Mouse (Mus musculus): ENCODE measurements around the gene Ltbp3.

The Ltbp3 gene

GRCm38 (mm10) chr19:5740320-5741317, at the start of gene Ltbp3:
Gene Ltbp3, plus strand, starts transcription at chr19:5740904.
- no peak for DNase-seq (ENCODE audit: low read depth in 1 of 2, low spot score in 2 of 2)

DNA sequence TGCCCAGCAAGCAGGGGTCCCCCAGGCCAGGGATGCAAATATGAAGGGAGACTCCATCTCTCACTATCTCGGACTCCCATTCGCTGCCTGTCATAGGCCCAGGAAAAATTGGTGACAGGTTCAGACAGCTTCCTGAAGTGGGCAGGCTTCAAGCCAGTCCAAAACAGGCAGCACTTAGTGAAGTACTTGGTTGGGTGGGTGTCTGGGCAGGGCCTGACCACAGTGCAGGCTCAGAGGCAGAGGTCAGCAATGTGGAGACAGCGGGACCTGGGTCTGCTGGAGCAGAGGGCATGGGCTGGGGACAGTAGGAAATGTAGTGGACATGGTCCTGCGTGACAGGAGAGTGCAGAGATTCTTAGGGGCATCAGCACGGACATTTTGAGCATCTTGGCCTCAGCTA, 49.1 kb upstream of the Ltbp3 start:
- DNase-seq (ENCODE audit: low read depth in 1 of 2, low spot score in 2 of 2): no peak

DNA sequence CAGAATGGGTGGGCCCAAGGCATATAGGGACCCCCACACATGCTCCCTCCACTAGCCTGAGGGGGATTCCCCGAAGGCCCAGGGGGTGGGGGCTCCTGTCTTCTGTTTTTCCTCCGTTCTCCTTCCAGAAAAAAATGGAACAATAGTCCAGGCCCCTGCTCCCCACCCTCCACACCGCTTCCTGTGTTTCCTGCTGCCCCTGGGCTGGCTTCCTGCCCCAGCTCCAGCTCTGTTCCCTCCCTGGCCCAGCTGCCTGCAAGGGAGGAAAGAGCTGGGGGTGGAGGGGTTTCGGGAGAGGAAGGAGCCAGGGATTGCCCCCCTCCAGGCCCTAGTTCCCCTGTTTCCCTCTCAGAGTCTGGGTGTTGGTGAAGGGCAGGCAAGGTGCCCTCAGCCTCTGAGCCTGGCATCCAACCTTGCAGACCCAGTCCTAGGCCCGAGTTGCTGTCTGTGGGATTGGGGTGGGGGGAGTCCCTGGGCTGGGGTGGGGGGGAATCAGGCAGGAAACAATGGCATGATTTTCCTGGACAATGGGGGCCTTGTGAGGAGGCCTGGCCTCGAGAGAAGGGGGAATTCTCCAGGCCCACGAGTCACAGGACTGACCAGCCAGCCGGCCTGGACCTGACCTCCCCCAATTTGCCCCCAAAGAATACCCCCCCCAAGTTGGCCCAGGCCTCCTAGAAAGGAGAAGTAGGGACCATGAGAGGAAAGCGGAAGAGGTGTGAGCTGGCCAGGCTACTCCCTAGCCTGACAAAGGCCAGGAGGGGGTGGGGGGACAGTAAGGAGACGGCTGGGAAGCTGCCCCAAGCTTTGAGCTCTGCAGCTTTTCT, 48.4 kb upstream of the Ltbp3 start:
- peak in 1 of 2 experiments; percentile 37 for DNase-seq (ENCODE audit: low read depth in 1 of 2, low spot score in 2 of 2)

- DNase-seq (ENCODE audit: low read depth in 1 of 2, low spot score in 2 of 2): no peak
These were observed 47.7 kb upstream of the Ltbp3 start for GRCm38 (mm10) chr19:5692913-5693396.

GRCm38 (mm10) chr19:5693801-5694200, 46.9 kb upstream of the Ltbp3 start:
- DNase-seq (ENCODE audit: low read depth in 1 of 2, low spot score in 2 of 2): no peak

DNA sequence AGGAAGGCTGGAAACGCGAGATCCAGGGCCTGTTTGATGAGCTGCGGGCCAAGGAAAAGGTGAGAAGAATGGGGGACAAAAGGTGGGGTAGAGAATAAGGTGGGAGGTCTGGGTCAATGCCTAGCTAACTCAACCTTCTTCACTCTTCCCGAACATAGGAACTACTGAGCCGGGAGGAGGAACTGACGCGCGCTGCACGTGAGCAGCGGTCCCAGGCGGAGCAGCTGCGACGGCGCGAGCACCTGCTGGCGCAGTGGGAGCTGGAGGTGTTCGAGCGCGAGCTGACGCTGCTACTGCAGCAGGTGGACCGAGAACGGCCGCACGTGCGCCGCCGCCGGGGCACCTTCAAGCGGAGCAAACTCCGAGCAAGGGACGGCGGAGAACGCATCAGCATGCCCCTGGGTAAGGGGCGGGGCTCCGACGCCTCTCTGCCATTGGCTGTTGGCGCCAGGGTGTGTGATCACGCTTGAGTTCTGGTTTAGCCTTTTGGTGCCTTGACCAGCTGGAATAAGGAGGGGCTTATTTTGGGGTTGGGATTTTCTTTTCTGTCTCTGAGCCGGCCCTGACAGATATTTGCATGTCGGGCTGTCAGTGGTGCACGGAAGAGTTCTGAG, 44.7 kb upstream of the Ltbp3 start:
- no peak for DNase-seq (ENCODE audit: low read depth in 1 of 2, low spot score in 2 of 2)

- DNase-seq (ENCODE audit: low read depth in 1 of 2, low spot score in 2 of 2): no peak
These were observed 36.4 kb upstream of the Ltbp3 start, which contains the start of gene Kcnk7 for GRCm38 (mm10) chr19:5704163-5704800. Gene Kcnk7, plus strand, starts transcription at chr19:5704367.

DNA sequence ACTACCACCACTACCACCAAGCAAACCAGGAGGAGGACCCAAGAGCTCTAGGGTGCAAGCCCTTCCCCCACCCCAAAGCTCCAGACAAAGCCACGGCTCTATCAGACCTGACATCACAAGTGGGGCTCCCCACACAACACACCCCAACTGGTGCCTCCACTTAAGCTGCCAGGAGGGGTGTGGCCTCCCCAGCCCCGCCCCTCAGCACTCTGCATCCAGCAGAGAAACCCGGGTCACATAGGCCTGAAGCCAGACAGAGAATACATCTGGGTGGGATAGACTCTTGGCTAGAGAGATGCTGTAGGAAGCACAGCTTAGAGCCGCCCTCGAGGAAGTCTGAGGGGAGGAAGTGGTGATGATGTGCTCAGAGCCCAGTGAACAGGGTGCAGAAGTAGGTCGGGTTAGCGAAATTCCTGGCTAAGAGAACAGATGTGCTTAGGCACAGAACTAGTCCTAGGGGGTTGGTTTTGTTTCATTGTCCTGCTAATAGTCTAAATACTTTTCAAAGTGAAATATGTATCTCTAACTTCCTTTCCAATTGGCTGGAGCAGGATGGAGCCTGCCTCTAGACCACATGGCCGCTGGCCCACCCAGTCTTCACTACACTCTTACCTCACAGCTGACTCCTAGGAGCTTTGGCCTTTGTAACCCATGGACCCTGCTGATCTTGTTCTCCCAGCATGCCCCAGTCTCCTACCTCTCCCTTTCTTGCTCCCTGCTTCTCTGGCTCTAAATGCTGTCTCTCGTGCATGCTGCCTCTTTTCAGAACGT, 35.7 kb upstream of the Ltbp3 start:
- DNase-seq (ENCODE audit: low read depth in 1 of 2, low spot score in 2 of 2): no peak

GRCm38 (mm10) chr19:5710068-5710467, 30.6 kb upstream of the Ltbp3 start:
- no peak for DNase-seq (ENCODE audit: low read depth in 1 of 2, low spot score in 2 of 2)

DNA sequence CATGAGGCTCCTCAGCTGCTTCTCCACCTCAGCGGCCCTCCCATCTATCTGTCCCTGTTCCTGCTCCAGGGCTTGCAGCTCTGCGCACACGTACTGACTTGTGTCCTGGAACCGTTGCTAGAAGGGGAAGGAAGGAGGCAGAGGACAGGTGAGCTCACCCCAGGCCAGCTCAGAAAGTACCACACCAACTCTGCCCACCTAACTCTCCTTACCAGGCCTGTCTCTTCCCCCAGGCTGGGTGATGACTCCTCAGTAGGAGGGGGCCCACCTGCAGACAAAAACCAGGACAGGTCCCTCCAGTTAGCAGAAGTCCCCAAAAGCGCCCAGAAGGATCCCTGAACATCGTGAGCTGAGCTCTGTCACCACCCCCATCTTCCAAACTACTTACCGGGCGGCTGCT, 30.1 kb upstream of the Ltbp3 start:
- DNase-seq (ENCODE audit: low read depth in 1 of 2, low spot score in 2 of 2): no peak

- no peak for DNase-seq (ENCODE audit: low read depth in 1 of 2, low spot score in 2 of 2)
These were observed 29.5 kb upstream of the Ltbp3 start for GRCm38 (mm10) chr19:5711218-5711617.

GRCm38 (mm10) chr19:5711907-5712460, 28.7 kb upstream of the Ltbp3 start:
- peak; percentile 70 to 77 for DNase-seq (ENCODE audit: low read depth in 1 of 2, low spot score in 2 of 2)

GRCm38 (mm10) chr19:5713255-5713654, 27.4 kb upstream of the Ltbp3 start:
- DNase-seq (ENCODE audit: low read depth in 1 of 2, low spot score in 2 of 2): no peak

DNA sequence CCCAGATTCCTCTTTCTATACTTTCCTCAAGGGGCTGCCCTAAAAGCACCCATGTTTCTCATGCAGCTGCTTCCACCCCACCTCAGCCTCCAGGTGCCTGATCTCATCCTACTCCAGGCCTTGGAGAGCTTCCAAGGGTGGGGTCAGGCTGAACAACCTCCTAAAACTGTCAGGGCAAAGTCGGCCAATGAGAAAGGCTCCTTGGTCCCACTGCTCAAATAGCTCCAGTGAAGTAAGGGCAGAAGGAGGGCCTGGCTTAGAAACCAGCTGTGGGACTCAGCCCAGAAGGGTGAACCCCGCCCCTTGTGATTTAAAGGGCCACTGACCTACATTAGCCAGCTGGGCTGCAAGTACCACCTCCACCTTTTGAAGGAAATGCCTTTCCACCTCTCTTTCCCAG, 27.0 kb upstream of the Ltbp3 start:
- no peak for DNase-seq (ENCODE audit: low read depth in 1 of 2, low spot score in 2 of 2)

GRCm38 (mm10) chr19:5715793-5716688, 24.7 kb upstream of the Ltbp3 start:
- DNase-seq (ENCODE audit: low read depth in 1 of 2, low spot score in 2 of 2): no peak

GRCm38 (mm10) chr19:5716955-5717354, 23.7 kb upstream of the Ltbp3 start:
- no peak for DNase-seq (ENCODE audit: low read depth in 1 of 2, low spot score in 2 of 2)

GRCm38 (mm10) chr19:5721233-5721632, 19.5 kb upstream of the Ltbp3 start:
- DNase-seq (ENCODE audit: low read depth in 1 of 2, low spot score in 2 of 2): no peak

DNA sequence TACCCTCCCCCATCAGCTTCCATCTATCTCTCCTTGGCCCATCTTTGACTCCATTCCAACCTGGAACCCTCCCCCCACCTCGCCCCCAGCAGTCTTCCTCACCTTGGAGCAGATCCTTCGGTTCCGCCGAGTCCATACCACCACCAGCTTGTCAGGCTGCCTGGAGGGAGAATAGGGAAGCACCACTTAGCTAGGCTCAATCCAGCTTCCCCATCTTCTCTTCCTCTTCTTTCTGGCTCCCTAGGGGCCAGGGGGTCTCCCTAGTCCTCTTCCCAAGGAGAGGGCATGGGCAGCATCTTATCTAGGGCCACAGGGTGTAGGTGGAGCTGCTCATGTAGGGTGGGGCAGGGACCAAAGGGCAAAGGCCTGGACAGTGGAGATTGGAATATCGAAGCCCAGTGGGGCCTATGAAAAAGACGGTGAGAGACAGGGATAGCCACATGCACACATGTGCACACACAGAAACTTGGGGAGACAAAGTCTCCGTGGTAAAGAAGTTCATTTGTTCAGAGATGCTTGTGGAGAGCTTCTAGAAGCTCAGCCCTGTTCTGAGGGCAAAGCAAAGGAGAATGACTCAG, 17.8 kb upstream of the Ltbp3 start:
- no peak for DNase-seq (ENCODE audit: low read depth in 1 of 2, low spot score in 2 of 2)

Measured in monocyte, adult 2 months (primary cell).